20 mouse cellular contexts compared by ENCODE assay signal in genomic region chr4:45757941-45758340, GRCm38 (mm10). TPM values are rescaled to one million over a fixed set of nuclear protein-coding genes. Genes with fewer than 3 reads are reported as not detected.
DNase-seq lines count a peak whose midpoint lies in the region; ATAC-seq and TF ChIP-seq lines count a peak whose summit lies in the region.
"Had no signal": no experiment of that assay in that cellular context is flagged by ENCODE, and none has a peak within 500 bp of the region (broad histone marks: within the 10 kb centered on the region; RNA-seq: fewer than 3 reads in every experiment).

No protein-coding gene starts in this region.

- ATAC-seq in intestine, embryonic 16.5 days: peak; percentile 60
- ATAC-seq in intestine, embryonic 15.5 days: no peak; the same call in 1 of the 2 replicates
- ATAC-seq in kidney, postnatal 0 days (replicated peaks; ENCODE audit: low FRiP score, low read depth): 0 out of 2 replicates have a peak, but pooled peaks have one; percentile 54
- 0 out of 2 replicates have a peak, but pooled peaks have one; percentile 20 for ATAC-seq in intestine, postnatal 0 days
- ATAC-seq: activated CD4-positive, CD25-positive, alpha-beta regulatory T cell, adult 4 months; forebrain, embryonic 15.5 days; Patski had no signal

- H3K36me3 ChIP-seq in heart, embryonic 10.5 days: no peaks in the 10 kb centered on the region
- H3K36me3 ChIP-seq in intestine, embryonic 16.5 days (ENCODE audit: control insufficient read depth, insufficient read depth, low read length): no peaks in the 10 kb centered on the region
- H3K36me3 ChIP-seq in intestine, embryonic 15.5 days: no peaks in the 10 kb centered on the region
- no peaks in the 10 kb centered on the region for H3K36me3 ChIP-seq in kidney, postnatal 0 days (ENCODE audit: insufficient read depth, low read length)
- no peaks in the 10 kb centered on the region for H3K36me3 ChIP-seq in intestine, postnatal 0 days (ENCODE audit: control insufficient read depth, insufficient read depth)
- H3K36me3 ChIP-seq: embryonic facial prominence, embryonic 12.5 days; forebrain, embryonic 15.5 days had no signal

- no peak overlapping the region for H3K4me2 ChIP-seq in intestine, embryonic 16.5 days (ENCODE audit: low read depth, low read length)
- H3K4me2 ChIP-seq in intestine, embryonic 15.5 days (replicated peaks): no peak overlapping the region
- H3K4me2 ChIP-seq in kidney, postnatal 0 days (ENCODE audit: low read length): no peak overlapping the region
- no peak overlapping the region for H3K4me2 ChIP-seq in intestine, postnatal 0 days (replicated peaks; ENCODE audit: low read depth)
- H3K4me2 ChIP-seq: embryonic facial prominence, embryonic 12.5 days; forebrain, embryonic 15.5 days; hindbrain, embryonic 14.5 days had no signal

- H3K27me3 ChIP-seq in heart, embryonic 10.5 days (ENCODE audit: insufficient read depth, poor library complexity, severe bottlenecking): peaks cover 54% of the 10 kb centered on the region
- no peaks in the 10 kb centered on the region for H3K27me3 ChIP-seq in intestine, embryonic 16.5 days (replicated peaks; ENCODE audit: control insufficient read depth, insufficient read depth, low read length)
- no peaks in the 10 kb centered on the region for H3K27me3 ChIP-seq in intestine, embryonic 15.5 days (replicated peaks)
- no peaks in the 10 kb centered on the region for H3K27me3 ChIP-seq in kidney, postnatal 0 days (ENCODE audit: insufficient read depth, low read length)
- H3K27me3 ChIP-seq in intestine, postnatal 0 days (replicated peaks; ENCODE audit: control insufficient read depth, insufficient read depth, low read length): no peaks in the 10 kb centered on the region
- H3K27me3 ChIP-seq: CH12.LX; forebrain, embryonic 15.5 days; Patski had no signal

- peaks cover 48% of the 10 kb centered on the region for H3K4me1 ChIP-seq in heart, embryonic 10.5 days
- H3K4me1 ChIP-seq in intestine, embryonic 16.5 days (ENCODE audit: control insufficient read depth, insufficient read depth, low read length): peaks cover 30% of the 10 kb centered on the region
- H3K4me1 ChIP-seq in intestine, embryonic 15.5 days (replicated peaks): peaks cover 27% of the 10 kb centered on the region
- peaks cover 4% of the 10 kb centered on the region; the same call in 1 of the 2 replicates for H3K4me1 ChIP-seq in kidney, postnatal 0 days (replicated peaks; ENCODE audit: insufficient read depth, low read length)
- no peaks in the 10 kb centered on the region for H3K4me1 ChIP-seq in intestine, postnatal 0 days (replicated peaks; ENCODE audit: control insufficient read depth, insufficient read depth, low read length)

- no peak overlapping the region for H3K4me3 ChIP-seq in heart, embryonic 10.5 days
- no peak overlapping the region for H3K4me3 ChIP-seq in intestine, embryonic 16.5 days (ENCODE audit: low read length)
- H3K4me3 ChIP-seq in intestine, embryonic 15.5 days (replicated peaks): no peak overlapping the region
- H3K4me3 ChIP-seq in kidney, postnatal 0 days (replicated peaks; ENCODE audit: low read depth, low read length): no peak overlapping the region
- H3K4me3 ChIP-seq in intestine, postnatal 0 days (ENCODE audit: low read depth, low read length): no peak overlapping the region
- H3K4me3 ChIP-seq: embryonic facial prominence, embryonic 12.5 days; forebrain, embryonic 15.5 days had no signal

- DNase-seq in heart, embryonic 10.5 days (ENCODE audit: low spot score): no peak
- no peak for DNase-seq in heart, postnatal 36 days
- DNase-seq in kidney, postnatal 0 days (ENCODE audit: low spot score): no peak
- DNase-seq in kidney, adult 18-20 months: no peak
- DNase-seq in left cerebral cortex, postnatal 36 days (ENCODE audit: low spot score in 2 of 2): no peak
- DNase-seq: adrenal gland, postnatal 14 days; cerebellum, adult 11-12 months; cerebellum, adult 9-10 months; cerebellum, postnatal 25 days; gastrocnemius, postnatal 36 days; heart, adult 11 months had no signal

- WGBS in heart, embryonic 10.5 days: 65% methylated on average over 5 of the region's 5 CpGs
- WGBS in intestine, embryonic 16.5 days: 40% methylated on average over 5 of the region's 5 CpGs
- 43% methylated on average over 5 of the region's 5 CpGs for WGBS in intestine, embryonic 15.5 days
- WGBS in kidney, postnatal 0 days: 17% methylated on average over 5 of the region's 5 CpGs
- WGBS in intestine, postnatal 0 days: 50% methylated on average over 5 of the region's 5 CpGs

- H3K9me3 ChIP-seq in heart, embryonic 10.5 days: no peaks in the 10 kb centered on the region
- no peaks in the 10 kb centered on the region for H3K9me3 ChIP-seq in intestine, embryonic 16.5 days (ENCODE audit: control insufficient read depth, low read length)
- H3K9me3 ChIP-seq in intestine, embryonic 15.5 days: no peaks in the 10 kb centered on the region
- no peaks in the 10 kb centered on the region for H3K9me3 ChIP-seq in kidney, postnatal 0 days (replicated peaks; ENCODE audit: low read length)
- no peaks in the 10 kb centered on the region for H3K9me3 ChIP-seq in intestine, postnatal 0 days (ENCODE audit: control insufficient read depth)
- H3K9me3 ChIP-seq: embryonic facial prominence, embryonic 12.5 days; forebrain, embryonic 15.5 days had no signal

- 0 out of 2 replicates have a peak overlapping the region, but pooled peaks have one; percentile 45 for H3K27ac ChIP-seq in heart, embryonic 10.5 days
- H3K27ac ChIP-seq in intestine, embryonic 16.5 days (ENCODE audit: low read length): no peak overlapping the region
- H3K27ac ChIP-seq in intestine, embryonic 15.5 days: no peak overlapping the region
- no peak overlapping the region for H3K27ac ChIP-seq in kidney, postnatal 0 days
- no peak overlapping the region for H3K27ac ChIP-seq in intestine, postnatal 0 days (ENCODE audit: low read depth, low read length)
- H3K27ac ChIP-seq: embryonic facial prominence, embryonic 12.5 days; hindbrain, embryonic 14.5 days had no signal

- TF ChIP-seq CTCF in kidney, postnatal 0 days (IDR thresholded peaks at IDR 0.05; ENCODE audit: low read depth): no peak
- no peak for TF ChIP-seq CTCF in intestine, postnatal 0 days (IDR thresholded peaks at IDR 0.05; ENCODE audit: low read depth)

- intact Hi-C loops in heart, postnatal 36 days (cut with DNase I): no loop called here
- intact Hi-C loops in left cerebral cortex, postnatal 36 days (cut with DNase I): no loop called here

- no peak overlapping the region for H3K9ac ChIP-seq in intestine, embryonic 16.5 days (ENCODE audit: low read depth, low read length)
- no peak overlapping the region for H3K9ac ChIP-seq in intestine, embryonic 15.5 days
- no peak overlapping the region for H3K9ac ChIP-seq in kidney, postnatal 0 days (ENCODE audit: low read depth, low read length)
- no peak overlapping the region for H3K9ac ChIP-seq in intestine, postnatal 0 days (ENCODE audit: low read depth, low read length)
- H3K9ac ChIP-seq: embryonic facial prominence, embryonic 12.5 days; forebrain, embryonic 15.5 days; hindbrain, embryonic 14.5 days had no signal

RNA-seq across cellular contexts. Expression of gene Aldh1b1, which starts 40.9 kb away (rescaled TPM):
- 46.1 and 80.9 TPM in 2 replicates for polyA plus RNA-seq in heart, embryonic 10.5 days (2016; fragmentation: Nextera tagmentation; extraction: Ambion mirVana)
- 10 to 100 TPM; 12.4 to 13.0 TPM for total RNA-seq in heart, postnatal 36 days (2021)
- polyA plus RNA-seq in intestine, embryonic 16.5 days (2015; fragmentation: Nextera tagmentation; extraction: Ambion mirVana): 638 and 702 TPM in 2 replicates
- 428 and 484 TPM in 2 replicates for polyA plus RNA-seq in intestine, embryonic 15.5 days (2015; fragmentation: Nextera tagmentation; extraction: Ambion mirVana)
- polyA plus RNA-seq in kidney, postnatal 0 days (2015; fragmentation: Nextera tagmentation; extraction: Ambion mirVana): 9.7 and 12.1 TPM in 2 replicates
- polyA plus RNA-seq in intestine, postnatal 0 days (2015; fragmentation: Nextera tagmentation; extraction: Ambion mirVana): 350 and 391 TPM in 2 replicates
- total RNA-seq in left cerebral cortex, postnatal 36 days (2021): 1 to 10 TPM; 4.6 to 7.1 TPM
